Mouse (Mus musculus): ENCODE measurements around the gene Lilr4b. TPM values are rescaled to one million over a fixed set of nuclear protein-coding genes. Genes with fewer than 3 reads are reported as not detected.

Gene Lilr4b
- 1,844 and 1,938 TPM in 2 replicates for total RNA-seq (2023)

DNA sequence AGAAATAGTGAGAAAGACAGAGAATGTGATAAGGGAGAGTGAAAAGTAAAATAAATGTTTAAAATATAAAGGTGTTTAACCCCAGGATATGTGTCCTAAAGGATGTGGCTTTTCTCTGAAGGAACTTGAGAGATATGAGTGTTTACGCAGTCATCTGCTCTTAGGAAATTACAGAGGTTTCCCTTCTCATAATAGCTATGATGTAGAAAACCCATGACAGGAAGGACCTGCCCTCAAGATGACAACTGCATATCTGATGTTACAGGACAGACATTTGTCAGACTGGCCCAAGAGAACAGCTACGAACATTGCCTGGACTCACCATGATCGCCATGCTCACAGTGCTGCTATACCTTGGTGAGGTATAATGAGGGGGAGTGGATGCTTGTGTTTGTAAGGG is at the start of gene Lilr4b, which contains the start of gene Gm49339:
Lilr4b (plus strand) TSS at position 236 of the 400 bp plus-strand sequence.
Gm49339 (plus strand) TSS at position 216 of the 400 bp plus-strand sequence.

DNA sequence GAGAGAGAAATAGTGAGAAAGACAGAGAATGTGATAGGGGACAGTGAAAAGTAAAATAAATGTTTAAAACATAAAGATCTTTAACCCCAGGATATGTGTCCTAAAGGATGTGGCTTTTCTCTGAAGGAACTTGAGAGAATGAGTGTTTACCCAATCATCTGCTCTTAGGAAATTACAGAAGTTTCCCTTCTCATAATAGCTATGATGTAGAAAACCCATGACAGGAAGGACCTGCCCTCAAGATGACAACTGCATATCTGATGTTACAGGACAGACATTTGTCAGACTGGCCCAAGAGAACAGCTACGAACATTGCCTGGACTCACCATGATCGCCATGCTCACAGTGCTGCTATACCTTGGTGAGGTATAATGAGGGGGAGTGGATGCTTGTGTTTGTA is 10.3 kb downstream of the Lilr4b start, which contains the start of gene Lilrb4a:
Lilrb4a (plus strand) TSS at position 266 of the 400 bp plus-strand sequence.

Other genes starting within 250 kb of the Lilr4b start
- 138 and 167 TPM in 2 replicates for gene Gm49339, start within 50 bp of the Lilr4b start, total RNA-seq (2023)
- gene Lilrb4a, start 10.3 kb downstream of the Lilr4b start, total RNA-seq (2023): 1,203 and 1,376 TPM in 2 replicates
- not detected in 2 replicates for gene Fam162b, start 109.9 kb downstream of the Lilr4b start, total RNA-seq (2023)
- not detected in 2 replicates for gene Gprc6a, start 150.8 kb downstream of the Lilr4b start, total RNA-seq (2023)
- not detected in 2 replicates for gene Rfx6, start 197.1 kb downstream of the Lilr4b start, total RNA-seq (2023)

All from neutrophil, adult 65 days (primary cell).